Mouse (Mus musculus): ENCODE measurements around the gene Slc22a23. TPM values are rescaled to one million over a fixed set of nuclear protein-coding genes. Genes with fewer than 3 reads are reported as not detected.

Slc22a23 gene
- polyA plus RNA-seq, 1 experiment from 2014 or later: 14.9 TPM

DNA sequence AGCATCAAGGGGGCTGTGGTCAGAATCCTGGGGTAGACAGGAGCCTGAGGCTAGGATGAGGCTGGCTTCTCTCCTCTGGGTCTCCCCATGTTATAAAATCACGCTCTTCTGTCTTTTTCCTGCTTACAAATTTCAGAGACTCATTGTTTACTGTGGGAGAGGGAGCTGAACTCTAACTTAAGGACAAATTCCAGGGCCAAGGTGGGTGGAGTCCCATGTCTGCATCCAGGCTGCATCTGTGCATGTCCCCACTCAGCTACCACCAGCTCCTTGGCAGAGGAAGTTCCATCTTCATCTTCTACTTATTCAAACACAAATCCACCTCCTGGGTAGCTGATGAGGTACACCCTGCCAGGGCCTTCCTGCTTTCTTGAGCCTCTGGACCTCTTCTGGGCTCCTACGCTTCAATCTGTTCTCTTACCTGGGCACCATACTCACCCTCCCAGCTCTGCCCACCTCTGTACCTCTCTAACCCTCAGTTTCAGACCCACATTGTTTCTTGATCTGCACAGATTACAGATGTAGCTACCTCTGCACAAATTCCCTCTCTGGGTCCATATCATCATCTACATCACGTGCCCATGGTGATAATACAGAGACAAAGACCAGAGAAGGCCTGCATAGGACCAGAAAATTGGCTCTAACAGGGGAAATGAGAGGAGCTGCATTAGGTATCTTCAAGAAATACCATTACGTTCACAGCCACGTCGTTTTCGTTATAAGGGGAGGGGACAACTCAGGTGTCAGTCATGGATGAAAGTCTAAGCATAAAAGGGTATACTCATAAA is 13.4 kb downstream of the Slc22a23 start:
- WGBS: 89% methylated on average over 7 of the region's 7 CpGs
- Histone ChIP-seq H3K27ac (ENCODE audit: low read depth, low read length) (no peak overlapping the region), H3K27me3 (replicated peaks; ENCODE audit: control insufficient read depth, insufficient read depth, low read length) (no peaks in the 10 kb centered on the region), H3K4me1 (ENCODE audit: control insufficient read depth, insufficient read depth, low read depth, low read length) (peaks cover 3% of the 10 kb centered on the region), H3K36me3 (ENCODE audit: control insufficient read depth, insufficient read depth, low read length) (no peaks in the 10 kb centered on the region), H3K9me3 (ENCODE audit: control insufficient read depth, low read length) (no peaks in the 10 kb centered on the region), H3K4me3 (ENCODE audit: low read length) (no peak overlapping the region), H3K9ac (ENCODE audit: low read depth, low read length) (no peak overlapping the region), H3K4me2 (ENCODE audit: low read length) (no peak overlapping the region)
- no peak for ATAC-seq

DNA sequence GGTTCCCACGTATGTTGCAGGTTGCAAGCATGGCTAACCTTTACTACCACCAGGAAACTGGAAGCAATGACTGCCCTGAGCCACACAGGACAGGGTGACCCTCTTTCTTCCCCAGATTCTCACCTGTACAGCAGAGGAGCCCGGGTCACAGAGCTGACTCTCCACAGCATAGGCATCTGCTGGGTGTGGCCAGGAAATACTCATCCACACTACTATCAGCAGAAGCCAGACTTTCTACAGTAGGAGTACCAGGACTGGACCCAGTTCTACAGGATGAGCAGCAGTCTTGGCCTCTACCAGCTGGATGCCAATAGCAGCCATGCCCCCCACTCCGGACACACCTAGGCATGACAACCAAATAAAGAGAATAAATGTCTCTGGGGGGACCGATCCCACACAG is 15.4 kb downstream of the Slc22a23 start:
- ATAC-seq: no peak
- H3K9ac ChIP-seq (ENCODE audit: low read depth, low read length): no peak overlapping the region

DNA sequence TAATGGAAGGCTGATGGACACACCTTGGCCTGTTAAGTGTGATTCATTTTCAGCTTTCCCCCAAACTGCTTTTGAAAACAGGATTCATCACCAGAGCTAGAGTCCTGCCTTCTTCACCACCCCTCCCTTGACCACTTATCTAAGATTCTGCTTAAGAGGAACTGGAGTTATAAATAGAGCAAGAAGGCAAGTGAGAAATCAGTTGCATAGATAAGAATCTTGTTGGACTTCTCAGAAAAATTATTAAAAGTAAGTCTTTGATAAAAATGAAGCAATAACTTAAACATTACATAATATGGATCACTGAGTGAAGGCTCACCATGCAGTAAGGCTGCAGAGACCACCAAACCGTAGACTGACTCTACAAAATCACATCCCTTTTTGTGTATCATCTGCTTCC is 18.0 kb downstream of the Slc22a23 start:
- H3K9ac ChIP-seq (ENCODE audit: low read depth, low read length): no peak overlapping the region
- ATAC-seq: no peak
- H3K4me3 ChIP-seq (ENCODE audit: low read length): no peak overlapping the region
- no peaks in the 10 kb centered on the region for H3K9me3 ChIP-seq (ENCODE audit: control insufficient read depth, low read length)
- no peaks in the 10 kb centered on the region for H3K27me3 ChIP-seq (replicated peaks; ENCODE audit: control insufficient read depth, insufficient read depth, low read length)
- no peak overlapping the region for H3K4me2 ChIP-seq (ENCODE audit: low read length)
- no peaks in the 10 kb centered on the region for H3K4me1 ChIP-seq (ENCODE audit: control insufficient read depth, insufficient read depth, low read depth, low read length)
- no peak overlapping the region for H3K27ac ChIP-seq (ENCODE audit: low read depth, low read length)
- 97% methylated on average over 1 of the region's 1 CpGs for WGBS
- H3K36me3 ChIP-seq (ENCODE audit: control insufficient read depth, insufficient read depth, low read length): no peaks in the 10 kb centered on the region

More for the DNA sequence above, 15.4 kb downstream of the Slc22a23 start:
- no peak overlapping the region for H3K4me2 ChIP-seq (ENCODE audit: low read length)
- peaks cover 3% of the 10 kb centered on the region for H3K4me1 ChIP-seq (ENCODE audit: control insufficient read depth, insufficient read depth, low read depth, low read length)
- H3K27ac ChIP-seq (ENCODE audit: low read depth, low read length): no peak overlapping the region
- H3K27me3 ChIP-seq (replicated peaks; ENCODE audit: control insufficient read depth, insufficient read depth, low read length): no peaks in the 10 kb centered on the region
- H3K9me3 ChIP-seq (ENCODE audit: control insufficient read depth, low read length): no peaks in the 10 kb centered on the region
- H3K36me3 ChIP-seq (ENCODE audit: control insufficient read depth, insufficient read depth, low read length): no peaks in the 10 kb centered on the region
- WGBS: 93% methylated on average over 4 of the region's 4 CpGs
- H3K4me3 ChIP-seq (ENCODE audit: low read length): no peak overlapping the region

DNA sequence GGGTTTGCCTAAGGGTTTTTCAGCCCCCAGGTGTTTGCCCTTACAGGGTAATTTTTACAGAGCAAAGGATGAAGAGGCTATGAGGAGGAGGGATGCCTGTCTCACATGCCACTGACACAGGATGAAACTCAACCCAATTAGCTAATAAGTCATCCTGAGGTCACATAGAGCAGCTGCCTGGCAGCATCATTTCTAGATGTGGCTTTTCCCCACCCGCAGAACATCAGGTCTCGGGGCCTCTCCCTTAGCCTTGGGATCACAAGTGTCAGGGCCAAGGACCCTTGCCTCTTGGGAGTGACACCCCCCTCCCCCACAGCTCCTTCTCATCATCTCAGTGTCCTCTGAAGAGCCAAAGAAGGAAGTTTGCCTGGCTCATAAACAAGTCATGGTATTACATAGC is 21.6 kb downstream of the Slc22a23 start:
- ATAC-seq: no peak
- Histone ChIP-seq H3K27ac (ENCODE audit: low read depth, low read length) (no peak overlapping the region), H3K4me1 (ENCODE audit: control insufficient read depth, insufficient read depth, low read depth, low read length) (no peaks in the 10 kb centered on the region), H3K9me3 (ENCODE audit: control insufficient read depth, low read length) (no peaks in the 10 kb centered on the region), H3K27me3 (replicated peaks; ENCODE audit: control insufficient read depth, insufficient read depth, low read length) (no peaks in the 10 kb centered on the region), H3K4me2 (ENCODE audit: low read length) (no peak overlapping the region), H3K9ac (ENCODE audit: low read depth, low read length) (no peak overlapping the region), H3K36me3 (ENCODE audit: control insufficient read depth, insufficient read depth, low read length) (no peaks in the 10 kb centered on the region), H3K4me3 (ENCODE audit: low read length) (no peak overlapping the region)
- 81% methylated on average over 2 of the region's 2 CpGs for WGBS

DNA sequence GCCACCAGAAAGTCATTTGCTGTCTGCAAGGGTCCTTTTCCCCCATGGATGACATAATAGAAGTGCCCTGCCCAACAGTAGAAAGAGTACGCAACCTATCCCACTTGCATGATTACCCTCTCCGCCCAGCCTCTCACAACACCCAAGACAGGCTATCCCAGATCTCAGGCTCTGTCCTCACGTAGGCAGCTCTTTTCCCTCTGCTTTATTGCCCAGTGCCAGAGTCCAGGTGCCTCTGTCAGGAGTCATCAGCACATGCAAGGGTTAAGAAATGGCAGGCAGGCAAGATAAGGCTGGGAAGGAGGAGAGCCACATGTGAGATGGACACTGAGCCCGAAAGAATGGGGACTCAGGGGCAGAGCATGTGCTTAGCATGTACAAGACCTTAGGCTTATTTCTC is 24.5 kb downstream of the Slc22a23 start:
- H3K4me2 ChIP-seq (ENCODE audit: low read length): no peak overlapping the region
- H3K27me3 ChIP-seq (replicated peaks; ENCODE audit: control insufficient read depth, insufficient read depth, low read length): no peaks in the 10 kb centered on the region
- no peak for ATAC-seq
- H3K4me3 ChIP-seq (ENCODE audit: low read length): no peak overlapping the region
- no peaks in the 10 kb centered on the region for H3K36me3 ChIP-seq (ENCODE audit: control insufficient read depth, insufficient read depth, low read length)
- WGBS: 93% methylated on average over 4 of the region's 4 CpGs
- no peak overlapping the region for H3K9ac ChIP-seq (ENCODE audit: low read depth, low read length)
- no peaks in the 10 kb centered on the region for H3K4me1 ChIP-seq (ENCODE audit: control insufficient read depth, insufficient read depth, low read depth, low read length)
- no peak overlapping the region for H3K27ac ChIP-seq (ENCODE audit: low read depth, low read length)
- H3K9me3 ChIP-seq (ENCODE audit: control insufficient read depth, low read length): no peaks in the 10 kb centered on the region

DNA sequence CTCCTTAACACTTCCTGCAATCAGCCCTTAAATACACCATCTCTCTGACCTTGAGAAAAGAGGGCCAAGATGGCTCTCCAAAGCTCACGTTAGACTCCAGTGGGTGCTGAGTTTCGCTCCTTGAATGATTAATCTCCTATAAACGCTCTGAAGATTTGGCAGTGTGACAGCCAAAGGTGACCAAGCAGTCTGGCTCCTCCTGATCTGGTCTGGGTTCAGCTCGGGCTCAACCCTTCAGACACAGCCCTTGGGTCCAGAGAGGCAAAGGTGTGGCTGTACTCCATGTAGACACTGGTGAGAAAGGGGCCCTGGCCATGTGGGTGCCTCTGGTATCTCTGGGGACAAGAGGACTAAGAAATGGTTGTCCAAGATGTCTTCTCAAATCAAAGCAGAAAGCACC is 27.9 kb downstream of the Slc22a23 start:
- Histone ChIP-seq H3K4me2 (ENCODE audit: low read length) (no peak overlapping the region), H3K4me3 (ENCODE audit: low read length) (no peak overlapping the region), H3K27ac (ENCODE audit: low read depth, low read length) (no peak overlapping the region), H3K27me3 (replicated peaks; ENCODE audit: control insufficient read depth, insufficient read depth, low read length) (no peaks in the 10 kb centered on the region), H3K4me1 (ENCODE audit: control insufficient read depth, insufficient read depth, low read depth, low read length) (no peaks in the 10 kb centered on the region), H3K36me3 (ENCODE audit: control insufficient read depth, insufficient read depth, low read length) (no peaks in the 10 kb centered on the region), H3K9me3 (ENCODE audit: control insufficient read depth, low read length) (no peaks in the 10 kb centered on the region), H3K9ac (ENCODE audit: low read depth, low read length) (no peak overlapping the region)
- 91% methylated on average over 4 of the region's 4 CpGs for WGBS
- no peak for ATAC-seq

DNA sequence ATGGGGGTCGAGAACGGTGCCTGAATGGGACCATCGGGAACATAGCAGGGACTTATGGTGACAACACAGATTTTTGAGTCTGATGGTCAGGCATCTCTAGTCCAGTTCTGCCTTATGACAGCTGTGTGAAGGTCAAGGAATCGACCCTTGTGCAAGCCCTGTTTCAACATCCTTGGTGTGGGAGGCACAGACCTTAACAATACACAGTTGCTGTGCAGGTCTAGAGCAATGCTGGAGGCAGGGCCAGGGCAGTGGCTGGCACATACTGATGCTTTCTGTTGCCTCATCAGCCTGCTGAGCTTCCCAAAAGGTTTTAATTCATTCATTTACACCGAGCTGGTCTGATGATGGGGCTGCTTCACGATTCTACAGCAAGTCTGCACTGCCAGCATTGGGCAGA is 28.5 kb downstream of the Slc22a23 start:
- ATAC-seq: no peak
- H3K27me3 ChIP-seq (replicated peaks; ENCODE audit: control insufficient read depth, insufficient read depth, low read length): no peaks in the 10 kb centered on the region
- no peaks in the 10 kb centered on the region for H3K9me3 ChIP-seq (ENCODE audit: control insufficient read depth, low read length)
- H3K36me3 ChIP-seq (ENCODE audit: control insufficient read depth, insufficient read depth, low read length): no peaks in the 10 kb centered on the region
- no peaks in the 10 kb centered on the region for H3K4me1 ChIP-seq (ENCODE audit: control insufficient read depth, insufficient read depth, low read depth, low read length)
- WGBS: 81% methylated on average over 6 of the region's 6 CpGs
- no peak overlapping the region for H3K4me2 ChIP-seq (ENCODE audit: low read length)
- H3K27ac ChIP-seq (ENCODE audit: low read depth, low read length): no peak overlapping the region
- H3K4me3 ChIP-seq (ENCODE audit: low read length): no peak overlapping the region
- H3K9ac ChIP-seq (ENCODE audit: low read depth, low read length): no peak overlapping the region

DNA sequence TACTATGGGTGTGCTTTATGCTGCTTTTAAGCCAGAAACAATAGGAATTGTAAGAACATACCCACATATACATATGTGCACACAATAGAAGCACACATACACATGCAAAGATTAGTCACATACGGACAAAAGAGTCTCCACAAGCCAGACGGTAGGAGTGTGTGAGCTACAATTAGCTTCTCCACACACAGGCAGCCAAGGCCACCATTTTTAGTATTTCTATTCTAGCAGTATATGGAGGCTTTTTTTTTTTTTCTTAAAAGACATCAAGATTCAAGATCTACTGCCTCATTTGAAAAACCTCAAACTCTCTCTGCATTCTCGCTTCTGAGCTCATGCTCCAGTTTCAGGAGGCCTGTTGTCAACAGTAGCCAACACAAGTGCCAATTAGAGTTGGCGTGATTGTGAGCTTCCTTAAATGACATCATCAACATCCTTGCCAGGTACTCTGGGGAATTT is 31.9 kb downstream of the Slc22a23 start:
- H3K27ac ChIP-seq (ENCODE audit: low read depth, low read length): no peak overlapping the region
- ATAC-seq: no peak
- H3K9ac ChIP-seq (ENCODE audit: low read depth, low read length): no peak overlapping the region
- no peak overlapping the region for H3K4me3 ChIP-seq (ENCODE audit: low read length)
- H3K4me1 ChIP-seq (ENCODE audit: control insufficient read depth, insufficient read depth, low read depth, low read length): no peaks in the 10 kb centered on the region; the same call in 1 of the 2 replicates
- no peaks in the 10 kb centered on the region for H3K36me3 ChIP-seq (ENCODE audit: control insufficient read depth, insufficient read depth, low read length)
- H3K9me3 ChIP-seq (ENCODE audit: control insufficient read depth, low read length): no peaks in the 10 kb centered on the region
- no peak overlapping the region for H3K4me2 ChIP-seq (ENCODE audit: low read length)
- H3K27me3 ChIP-seq (replicated peaks; ENCODE audit: control insufficient read depth, insufficient read depth, low read length): no peaks in the 10 kb centered on the region
- WGBS: 58% methylated on average over 4 of the region's 4 CpGs

DNA sequence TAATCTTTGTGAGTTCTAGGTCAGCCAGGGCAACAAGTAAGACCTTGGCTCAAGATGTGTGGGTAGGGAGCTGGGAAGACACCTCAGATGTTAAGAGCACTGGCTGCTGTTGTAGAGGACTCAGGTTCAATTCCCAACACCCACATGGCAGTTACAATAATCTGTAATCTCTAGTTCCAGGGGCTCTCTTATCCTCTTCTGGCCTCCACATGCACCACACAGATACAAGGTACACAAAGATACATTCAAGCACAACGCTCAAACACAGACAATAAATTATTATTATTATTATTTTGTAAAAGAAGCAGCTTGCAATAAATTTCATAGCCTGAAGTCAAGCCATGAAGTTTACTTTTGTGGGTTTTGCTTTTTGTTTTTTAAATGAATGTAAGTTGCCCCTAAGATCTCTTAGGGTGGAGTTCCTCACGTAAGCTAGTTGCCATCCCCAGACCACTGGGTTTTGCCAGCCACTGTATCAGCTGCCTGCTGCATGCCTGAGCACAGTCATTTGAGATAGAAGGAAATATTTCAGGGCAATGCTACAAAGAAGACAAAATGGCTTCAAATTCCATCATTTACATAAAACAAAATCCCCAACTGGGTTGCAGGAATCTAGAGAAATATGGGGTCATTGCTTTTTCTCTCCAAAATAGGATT is 32.5 kb downstream of the Slc22a23 start:
- Histone ChIP-seq H3K4me2 (ENCODE audit: low read length) (no peak overlapping the region), H3K9ac (ENCODE audit: low read depth, low read length) (no peak overlapping the region), H3K9me3 (ENCODE audit: control insufficient read depth, low read length) (no peaks in the 10 kb centered on the region), H3K27me3 (replicated peaks; ENCODE audit: control insufficient read depth, insufficient read depth, low read length) (no peaks in the 10 kb centered on the region), H3K27ac (ENCODE audit: low read depth, low read length) (no peak overlapping the region), H3K4me1 (ENCODE audit: control insufficient read depth, insufficient read depth, low read depth, low read length) (no peaks in the 10 kb centered on the region; the same call in 1 of the 2 replicates), H3K36me3 (ENCODE audit: control insufficient read depth, insufficient read depth, low read length) (no peaks in the 10 kb centered on the region), H3K4me3 (ENCODE audit: low read length) (no peak overlapping the region)
- WGBS: 92% methylated on average over 2 of the region's 2 CpGs
- no peak for ATAC-seq

Measured in hindbrain, embryonic 16.5 days (tissue).